Mouse (Mus musculus) embryonic facial prominence, embryonic 12.5 days (tissue): ENCODE data around the gene Cuta. TPM values are rescaled to one million over a fixed set of nuclear protein-coding genes. Genes with fewer than 3 reads are reported as not detected.

ENCODE experiments used
- ATAC-seq: fragments of 200-750 bp; cut with Nextera tagmentation; 2 replicates; pipeline ENCODE4 v1.8.0; 2017; ENCODE audit not compliant: insufficient number of reproducible peaks, insufficient read depth, low FRiP score, low TSS enrichment
- H3K27ac ChIP-seq: fragments of 300-500 bp; sonication (generic); 2 replicates; pipeline ENCODE4 v1.5.1; 2016; ENCODE audit warnings: mild to moderate bottlenecking
- H3K27me3 ChIP-seq: fragments of 300-500 bp; sonication (generic); 2 replicates; pipeline ENCODE4 v1.6.1; 2016; ENCODE audit warnings: mild to moderate bottlenecking, moderate library complexity
- H3K36me3 ChIP-seq: fragments of 300-500 bp; sonication (generic); 2 replicates; pipeline ENCODE4 v1.6.1; 2016; ENCODE audit warnings: mild to moderate bottlenecking
- H3K4me1 ChIP-seq: fragments of 300-500 bp; sonication (generic); 2 replicates; pipeline ENCODE4 v1.6.1; 2016
- H3K4me2 ChIP-seq: fragments of 300-500 bp; sonication (generic); replicated peaks from 2 replicates; pipeline ENCODE4 v1.6.1; 2016; ENCODE audit warnings: mild to moderate bottlenecking, moderate library complexity
- H3K4me3 ChIP-seq: fragments of 300-500 bp; sonication (generic); 2 replicates; pipeline ENCODE4 v1.5.1; 2016; ENCODE audit warnings: mild to moderate bottlenecking
- H3K9ac ChIP-seq: fragments of 300-500 bp; sonication (generic); 2 replicates; pipeline ENCODE4 v1.6.1; 2016; ENCODE audit warnings: mild to moderate bottlenecking, moderate library complexity
- H3K9me3 ChIP-seq: fragments of 300-500 bp; sonication (generic); 2 replicates; pipeline ENCODE4 v1.6.1; 2016; ENCODE audit warnings: mild to moderate bottlenecking, moderate library complexity
- WGBS: fragments of 180-500 bp; shearing (Covaris S2); methylation state at CpG from one replicate; pipeline ENCODE4 v1.1.7; 2016; 5-methylcytosine and 5-hydroxymethylcytosine counted together
- polyA plus RNA-seq: library from polyadenylated mRNA; unstranded; fragments of >200 nt; fragmentation: Nextera tagmentation; extraction: Ambion mirVana; gene quantifications from 2 replicates; pipeline ENCODE4 v1.2.1, GENCODE M21; 2016

The Cuta gene
- polyA plus RNA-seq, 1 experiment from 2014 or later, result 174 TPM

- no peak for ATAC-seq
- Histone ChIP-seq H3K4me3 (no peak overlapping the region), H3K36me3 (peaks cover 46% of the 10 kb centered on the region), H3K9me3 (no peaks in the 10 kb centered on the region), H3K27me3 (no peaks in the 10 kb centered on the region), H3K4me2 (no peak overlapping the region), H3K27ac (no peak overlapping the region), H3K4me1 (peaks cover 21% of the 10 kb centered on the region), H3K9ac (no peak overlapping the region)
- 69% methylated on average over 12 of the region's 12 CpGs for WGBS
Measured at GRCm38 (mm10) chr17:26970221-26970620, 30.9 kb upstream of the Cuta start.

- H3K27ac ChIP-seq, result no peak overlapping the region
- peaks cover 18% of the 10 kb centered on the region for H3K4me1 ChIP-seq
- no peak overlapping the region for H3K4me3 ChIP-seq
- no peak overlapping the region for H3K4me2 ChIP-seq
- no peak overlapping the region for H3K9ac ChIP-seq
- peaks cover 50% of the 10 kb centered on the region for H3K36me3 ChIP-seq
- ATAC-seq, result no peak
- no peaks in the 10 kb centered on the region for H3K27me3 ChIP-seq
- 87% methylated on average over 6 of the region's 6 CpGs for WGBS
- H3K9me3 ChIP-seq, result no peaks in the 10 kb centered on the region
Measured at GRCm38 (mm10) chr17:26969257-26969656, 29.9 kb upstream of the Cuta start.

- Histone ChIP-seq H3K27me3 (no peaks in the 10 kb centered on the region), H3K9me3 (no peaks in the 10 kb centered on the region), H3K4me3 (no peak overlapping the region), H3K9ac (no peak overlapping the region), H3K4me1 (peaks cover 11% of the 10 kb centered on the region), H3K36me3 (peaks cover 58% of the 10 kb centered on the region), H3K27ac (no peak overlapping the region), H3K4me2 (no peak overlapping the region)
- 83% methylated on average over 6 of the region's 6 CpGs for WGBS
- ATAC-seq, result no peak
Measured at GRCm38 (mm10) chr17:26968200-26968611, 28.8 kb upstream of the Cuta start.

GRCm38 (mm10) chr17:26967477-26967876, 28.1 kb upstream of the Cuta start:
- ATAC-seq, result no peak
- 84% methylated on average over 6 of the region's 6 CpGs for WGBS
- no peak overlapping the region for H3K4me3 ChIP-seq
- H3K27me3 ChIP-seq, result no peaks in the 10 kb centered on the region
- H3K9ac ChIP-seq, result no peak overlapping the region
- H3K27ac ChIP-seq, result no peak overlapping the region
- peaks cover 11% of the 10 kb centered on the region for H3K4me1 ChIP-seq
- peaks cover 65% of the 10 kb centered on the region for H3K36me3 ChIP-seq
- no peaks in the 10 kb centered on the region for H3K9me3 ChIP-seq
- H3K4me2 ChIP-seq, result no peak overlapping the region

- Histone ChIP-seq H3K36me3 (peaks cover 70% of the 10 kb centered on the region), H3K9ac (no peak overlapping the region), H3K4me1 (peaks cover 10% of the 10 kb centered on the region), H3K27ac (no peak overlapping the region), H3K4me2 (no peak overlapping the region), H3K9me3 (no peaks in the 10 kb centered on the region), H3K4me3 (no peak overlapping the region), H3K27me3 (no peaks in the 10 kb centered on the region)
- 86% methylated on average over 11 of the region's 11 CpGs for WGBS
- no peak for ATAC-seq
Measured at GRCm38 (mm10) chr17:26966993-26967392, 27.6 kb upstream of the Cuta start.

GRCm38 (mm10) chr17:26961572-26962240, 22.3 kb upstream of the Cuta start:
- no peak for ATAC-seq
- H3K36me3 ChIP-seq, result peaks cover 96% of the 10 kb centered on the region
- WGBS, result 91% methylated on average over 21 of the region's 21 CpGs

GRCm38 (mm10) chr17:26959815-26960214, 20.4 kb upstream of the Cuta start:
- Histone ChIP-seq H3K27ac (no peak overlapping the region), H3K27me3 (no peaks in the 10 kb centered on the region), H3K36me3 (peaks cover 93% of the 10 kb centered on the region), H3K9ac (no peak overlapping the region), H3K9me3 (no peaks in the 10 kb centered on the region), H3K4me1 (no peaks in the 10 kb centered on the region), H3K4me3 (no peak overlapping the region), H3K4me2 (no peak overlapping the region)
- WGBS, result 92% methylated on average over 4 of the region's 4 CpGs
- ATAC-seq, result no peak

More at GRCm38 (mm10) chr17:26961572-26962240, 22.3 kb upstream of the Cuta start:
- Histone ChIP-seq H3K27ac (no peak overlapping the region), H3K27me3 (no peaks in the 10 kb centered on the region), H3K4me2 (no peak overlapping the region), H3K4me1 (no peaks in the 10 kb centered on the region), H3K4me3 (no peak overlapping the region), H3K9ac (no peak overlapping the region), H3K9me3 (no peaks in the 10 kb centered on the region)

- Histone ChIP-seq H3K4me2 (no peak overlapping the region), H3K4me3 (no peak overlapping the region), H3K9ac (no peak overlapping the region), H3K27me3 (no peaks in the 10 kb centered on the region), H3K4me1 (peaks cover 3% of the 10 kb centered on the region), H3K9me3 (no peaks in the 10 kb centered on the region), H3K27ac (no peak overlapping the region), H3K36me3 (peaks cover 86% of the 10 kb centered on the region)
- 54% methylated on average over 5 of the region's 5 CpGs for WGBS
- ATAC-seq, result no peak
Measured at GRCm38 (mm10) chr17:26958880-26959279, 19.5 kb upstream of the Cuta start.

- H3K36me3 ChIP-seq, result peaks cover 78% of the 10 kb centered on the region
- H3K27me3 ChIP-seq, result no peaks in the 10 kb centered on the region
- no peak overlapping the region for H3K4me3 ChIP-seq
- no peak for ATAC-seq
- 96% methylated on average over 5 of the region's 5 CpGs for WGBS
- H3K4me1 ChIP-seq, result peaks cover 13% of the 10 kb centered on the region
- H3K9ac ChIP-seq, result no peak overlapping the region
- H3K27ac ChIP-seq, result no peak overlapping the region
- H3K9me3 ChIP-seq, result no peaks in the 10 kb centered on the region
- H3K4me2 ChIP-seq, result no peak overlapping the region
Measured at GRCm38 (mm10) chr17:26957872-26958271, 18.5 kb upstream of the Cuta start.

GRCm38 (mm10) chr17:26956895-26957294, 17.5 kb upstream of the Cuta start:
- Histone ChIP-seq H3K36me3 (peaks cover 71% of the 10 kb centered on the region), H3K9me3 (no peaks in the 10 kb centered on the region), H3K4me2 (no peak overlapping the region), H3K4me1 (peaks cover 22% of the 10 kb centered on the region), H3K9ac (no peak overlapping the region), H3K27ac (no peak overlapping the region), H3K4me3 (no peak overlapping the region), H3K27me3 (no peaks in the 10 kb centered on the region)
- no peak for ATAC-seq
- 88% methylated on average over 18 of the region's 18 CpGs for WGBS

- Histone ChIP-seq H3K36me3 (peaks cover 65% of the 10 kb centered on the region), H3K27ac (no peak overlapping the region), H3K9me3 (no peaks in the 10 kb centered on the region), H3K9ac (no peak overlapping the region), H3K4me1 (peaks cover 25% of the 10 kb centered on the region), H3K4me3 (no peak overlapping the region), H3K4me2 (no peak overlapping the region), H3K27me3 (no peaks in the 10 kb centered on the region)
- ATAC-seq, result no peak
- WGBS, result 88% methylated on average over 5 of the region's 5 CpGs
Measured at GRCm38 (mm10) chr17:26956309-26956708, 16.9 kb upstream of the Cuta start.

GRCm38 (mm10) chr17:26953726-26954125, 14.4 kb upstream of the Cuta start:
- Histone ChIP-seq H3K4me3 (peak overlapping the region; percentile 37; the same call in 1 of the 2 replicates), H3K9ac (peak overlapping the region; percentile 24; the same call in 1 of the 2 replicates), H3K27me3 (no peaks in the 10 kb centered on the region), H3K4me1 (peaks cover 49% of the 10 kb centered on the region), H3K9me3 (no peaks in the 10 kb centered on the region), H3K36me3 (peaks cover 41% of the 10 kb centered on the region), H3K27ac (no peak overlapping the region), H3K4me2 (peak overlapping the region; percentile 91)
- no peak for ATAC-seq
- WGBS, result 20% methylated on average over 9 of the region's 16 CpGs
